Mouse (Mus musculus) erythroblast, embryonic 14.5 days (primary cell): Measurements from ENCODE around the gene Fkbp10. TPM values are rescaled to one million over a fixed set of nuclear protein-coding genes. Genes with fewer than 3 reads are reported as not detected.

ENCODE experiments used
- H3K27me3 ChIP-seq: 2 replicates; pipeline ENCODE4 v1.6.1; 2012; ENCODE audit warnings: inconsistent platforms; ENCODE audit not compliant: control insufficient read depth
- H3K36me3 ChIP-seq: 2 replicates; pipeline ENCODE4 v1.6.1; 2012; ENCODE audit warnings: mild to moderate bottlenecking, inconsistent platforms; ENCODE audit not compliant: control insufficient read depth
- H3K4me1 ChIP-seq: 2 replicates; pipeline ENCODE4 v1.6.1; 2012; ENCODE audit warnings: inconsistent platforms; ENCODE audit not compliant: control insufficient read depth
- H3K4me3 ChIP-seq: replicated peaks from 2 replicates; pipeline ENCODE3; 2012; ENCODE audit warnings: moderate library complexity, mild to moderate bottlenecking, inconsistent platforms
- H3K9me3 ChIP-seq: 2 replicates; pipeline ENCODE4 v1.6.1; 2012; ENCODE audit warnings: low read length, inconsistent platforms, mixed read lengths; ENCODE audit not compliant: control insufficient read depth
- GATA1 ChIP-seq: IDR thresholded peaks from 2 replicates; pipeline ENCODE4 v1.6.1; 2012; ENCODE audit warnings: low read length, inconsistent platforms, mixed read lengths
- TAL1 ChIP-seq: IDR thresholded peaks from 3 replicates; pipeline ENCODE4 v1.6.1; 2012; ENCODE audit warnings: low read length, inconsistent platforms, mixed read lengths
- polyA plus RNA-seq: library from polyadenylated mRNA; stranded (reverse); fragments of >175 nt; gene quantifications from 2 replicates; pipeline ENCODE4 v1.2.3, GENCODE M21; 2012

Fkbp10 gene
- polyA plus RNA-seq, 1 experiment: 0.07 TPM

DNA sequence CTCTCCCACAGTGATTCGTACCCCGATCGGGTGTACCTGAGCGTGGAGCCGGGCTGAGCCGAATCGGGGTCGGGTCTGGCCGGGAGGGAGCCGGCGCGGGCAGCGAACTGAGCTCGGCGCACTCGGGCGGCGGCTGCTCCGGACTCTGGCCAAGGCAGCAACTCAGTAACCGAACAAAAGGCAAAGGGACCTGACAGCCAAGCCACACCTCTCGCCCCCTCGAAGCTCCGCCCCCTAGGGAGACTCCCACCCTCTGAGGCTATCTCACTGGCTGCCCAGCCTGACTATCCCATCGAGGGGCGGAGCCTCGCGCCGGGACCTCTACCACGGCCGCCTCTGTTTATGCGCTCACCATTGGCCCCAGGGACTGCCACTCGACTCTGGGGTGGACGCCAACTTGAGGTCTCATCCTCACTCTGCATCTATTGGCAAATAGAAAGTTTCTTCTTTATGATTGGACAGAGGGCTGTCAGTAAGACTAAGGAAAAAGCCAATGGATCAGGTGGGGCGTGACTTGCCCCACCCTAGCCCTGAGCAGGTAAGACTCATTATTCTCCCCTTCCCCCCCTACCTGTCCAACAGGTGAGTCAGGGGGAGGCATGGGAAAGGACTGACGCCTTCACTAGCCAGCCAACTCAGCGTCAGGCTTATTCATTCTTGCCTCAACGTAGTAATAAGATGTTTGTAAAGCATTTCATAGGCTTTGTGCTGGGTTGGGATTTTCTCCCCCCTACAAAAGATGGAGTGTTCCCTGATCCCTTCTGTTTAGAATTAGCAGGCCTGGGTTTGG is 17.7 kb upstream of the Fkbp10 start, which contains the start of gene Jup:
TSS of gene Jup (minus strand) at position 164 of the 790 bp plus-strand sequence.
- Histone ChIP-seq H3K4me3 (peak within 1 kb of the TSS; percentile 57), H3K4me1 (peaks cover 26% of the 10 kb centered on the region), H3K27me3 (peaks cover 48% of the 10 kb centered on the region), H3K36me3 (no peaks in the 10 kb centered on the region), H3K9me3 (no peaks in the 10 kb centered on the region)
- no peak for TF ChIP-seq GATA1
- TF ChIP-seq TAL1: no peak

DNA sequence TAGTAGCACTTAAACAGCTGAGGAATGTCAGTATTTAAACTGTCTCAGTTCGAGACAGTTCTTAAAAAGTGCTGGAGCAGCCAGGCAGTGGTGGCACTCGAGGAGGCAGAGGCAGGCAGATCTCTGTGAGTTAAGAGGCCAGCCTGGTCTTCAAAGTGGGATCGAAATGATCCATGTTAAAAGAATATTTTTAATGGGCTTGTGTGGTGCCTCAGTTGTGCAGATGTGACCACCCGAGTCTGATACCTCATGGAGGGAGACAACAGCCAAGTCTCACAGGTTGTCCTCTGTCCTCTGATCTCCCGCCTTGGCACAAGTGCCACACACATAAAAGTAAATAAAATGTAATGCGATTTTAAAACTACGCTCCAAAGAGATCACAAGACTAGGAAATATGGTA is 17.0 kb upstream of the Fkbp10 start:
- Histone ChIP-seq H3K4me1 (peaks cover 28% of the 10 kb centered on the region), H3K4me3 (no peak overlapping the region), H3K36me3 (no peaks in the 10 kb centered on the region), H3K27me3 (peaks cover 46% of the 10 kb centered on the region), H3K9me3 (no peaks in the 10 kb centered on the region)
- no peak for TF ChIP-seq GATA1
- no peak for TF ChIP-seq TAL1

DNA sequence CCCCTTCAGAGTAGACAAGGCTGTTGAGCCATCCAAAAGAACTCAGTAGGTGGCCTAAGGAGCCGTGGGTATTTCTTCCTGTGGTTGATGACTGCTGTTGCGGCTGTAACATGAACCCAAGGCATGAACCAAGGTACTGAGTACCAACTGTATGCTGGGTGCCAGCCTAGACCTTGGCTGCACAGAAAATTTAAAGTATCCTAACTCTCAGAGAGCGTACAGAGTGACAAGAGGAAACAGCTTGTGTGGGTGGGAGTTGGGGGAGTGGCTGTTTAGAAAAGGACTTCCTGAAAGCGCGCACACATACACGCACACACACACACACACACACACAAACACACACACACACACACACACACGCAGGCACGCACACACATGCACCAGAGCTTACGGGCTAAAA is 16.2 kb upstream of the Fkbp10 start:
- H3K4me1 ChIP-seq: peaks cover 28% of the 10 kb centered on the region

DNA sequence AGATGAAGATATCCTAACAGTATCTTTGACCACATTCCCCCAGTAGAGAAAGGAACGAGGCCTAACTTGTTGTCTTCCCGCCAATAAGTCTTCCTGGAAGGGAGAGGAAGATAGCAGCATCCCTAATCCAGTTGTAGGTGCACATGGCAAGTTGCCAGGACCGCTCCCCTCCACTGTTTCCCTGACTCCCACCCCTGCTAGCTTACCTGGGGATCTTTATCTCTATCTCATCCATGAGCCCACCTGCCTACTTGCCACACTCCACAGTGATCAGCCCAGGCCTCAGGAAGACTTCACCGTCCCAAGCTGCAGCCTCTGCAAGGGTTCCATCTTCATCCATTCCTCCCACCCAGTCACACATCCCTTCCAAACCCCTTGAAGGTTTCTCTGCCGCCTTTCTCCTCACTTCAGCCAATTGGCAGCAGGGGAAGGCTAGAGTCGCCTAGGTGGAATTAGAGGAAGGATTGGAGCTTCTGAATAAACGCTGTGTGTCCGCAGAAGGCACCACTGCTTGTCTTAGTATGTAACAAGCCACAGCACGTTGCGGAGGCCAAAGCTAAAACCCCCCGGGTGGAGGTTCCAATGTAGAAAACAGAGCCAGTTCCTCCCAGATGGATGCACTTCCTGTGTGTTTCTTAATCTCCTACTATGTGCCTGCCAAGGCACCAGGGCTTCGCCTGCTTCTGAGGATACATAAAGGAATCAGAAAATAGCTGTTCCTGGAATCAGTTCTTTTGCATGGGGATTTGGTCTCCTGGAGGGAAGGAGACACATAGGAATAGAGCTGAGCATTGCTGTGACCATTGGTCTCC is 15.6 kb upstream of the Fkbp10 start:
- H3K4me1 ChIP-seq: peaks cover 28% of the 10 kb centered on the region

More for the DNA sequence above, 16.2 kb upstream of the Fkbp10 start:
- TF ChIP-seq GATA1 (no peak), TAL1 (no peak)
- no peaks in the 10 kb centered on the region for H3K9me3 ChIP-seq
- H3K27me3 ChIP-seq: peaks cover 39% of the 10 kb centered on the region
- no peak overlapping the region for H3K4me3 ChIP-seq
- no peaks in the 10 kb centered on the region for H3K36me3 ChIP-seq

DNA sequence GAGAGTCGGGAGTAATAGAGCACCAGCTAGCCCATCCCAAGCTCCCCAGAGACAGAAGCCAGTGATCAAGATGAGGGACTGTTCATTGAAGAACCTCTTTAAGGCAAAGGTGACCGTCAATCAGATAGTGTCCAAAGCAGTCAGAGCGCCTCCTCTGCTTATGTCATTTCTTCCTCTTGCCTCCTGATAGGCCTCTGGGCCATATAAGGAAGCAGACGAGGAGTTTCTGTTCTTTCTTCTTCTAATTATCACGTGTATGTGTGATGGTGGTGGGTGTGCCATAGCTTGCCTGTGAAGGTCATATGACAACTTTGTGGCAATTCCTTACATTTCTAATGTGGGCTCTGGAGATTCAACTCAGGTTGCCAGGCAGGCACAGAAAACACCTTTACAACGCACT is 14.7 kb upstream of the Fkbp10 start:
- Histone ChIP-seq H3K4me3 (no peak overlapping the region), H3K9me3 (no peaks in the 10 kb centered on the region), H3K36me3 (no peaks in the 10 kb centered on the region), H3K27me3 (peaks cover 24% of the 10 kb centered on the region), H3K4me1 (peaks cover 26% of the 10 kb centered on the region)
- TF ChIP-seq TAL1 (no peak), GATA1 (no peak)

More for the DNA sequence above, 15.6 kb upstream of the Fkbp10 start:
- TF ChIP-seq GATA1 (no peak), TAL1 (no peak)
- H3K9me3 ChIP-seq: no peaks in the 10 kb centered on the region
- H3K4me3 ChIP-seq: no peak overlapping the region
- no peaks in the 10 kb centered on the region for H3K36me3 ChIP-seq
- H3K27me3 ChIP-seq: peaks cover 33% of the 10 kb centered on the region

DNA sequence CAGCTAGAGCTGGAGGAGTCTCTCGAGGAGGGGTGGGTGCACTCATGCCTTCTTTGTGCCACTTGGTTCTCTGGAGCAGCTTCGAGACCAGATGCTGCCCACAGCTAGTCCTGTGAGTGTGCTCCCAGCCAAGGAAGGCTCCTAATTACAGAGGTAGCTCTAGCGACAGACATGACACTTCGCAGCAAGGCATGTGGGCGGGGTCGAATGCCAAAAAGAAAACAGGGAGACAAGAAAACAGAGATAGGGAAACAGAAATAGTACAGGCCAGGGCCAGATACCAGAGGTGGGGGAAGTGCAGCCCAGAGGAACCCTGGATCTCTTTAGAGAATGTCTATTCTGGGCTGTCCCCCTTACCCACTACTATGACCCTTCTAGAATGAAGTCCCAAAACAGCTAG is 13.3 kb upstream of the Fkbp10 start:
- Histone ChIP-seq H3K36me3 (no peaks in the 10 kb centered on the region), H3K27me3 (peaks cover 10% of the 10 kb centered on the region), H3K4me1 (peaks cover 20% of the 10 kb centered on the region), H3K9me3 (no peaks in the 10 kb centered on the region), H3K4me3 (no peak overlapping the region)
- no peak for TF ChIP-seq GATA1
- TF ChIP-seq TAL1: no peak

DNA sequence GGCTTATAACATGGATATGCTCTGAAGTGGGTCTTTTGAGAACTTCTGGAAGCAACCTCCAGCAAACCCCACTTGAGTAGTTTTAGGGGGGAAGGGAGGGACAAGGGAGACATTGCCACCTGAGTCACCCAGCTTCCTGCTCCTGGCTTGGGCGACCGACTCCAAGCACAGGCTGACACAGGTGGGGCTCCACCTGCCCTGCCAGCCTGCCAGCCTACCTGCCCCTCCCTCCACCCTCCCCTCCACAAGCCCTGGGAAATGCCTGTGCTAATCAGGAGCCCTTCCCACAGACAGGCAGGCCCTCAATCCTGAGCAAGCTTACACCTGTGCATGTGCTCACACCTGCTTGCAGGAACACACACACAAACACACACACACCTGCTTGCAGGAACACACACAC is 12.8 kb upstream of the Fkbp10 start:
- TF ChIP-seq TAL1 (no peak), GATA1 (no peak)
- no peaks in the 10 kb centered on the region for H3K9me3 ChIP-seq
- no peaks in the 10 kb centered on the region for H3K36me3 ChIP-seq
- peaks cover 5% of the 10 kb centered on the region for H3K27me3 ChIP-seq
- H3K4me3 ChIP-seq: no peak overlapping the region
- H3K4me1 ChIP-seq: peaks cover 15% of the 10 kb centered on the region

DNA sequence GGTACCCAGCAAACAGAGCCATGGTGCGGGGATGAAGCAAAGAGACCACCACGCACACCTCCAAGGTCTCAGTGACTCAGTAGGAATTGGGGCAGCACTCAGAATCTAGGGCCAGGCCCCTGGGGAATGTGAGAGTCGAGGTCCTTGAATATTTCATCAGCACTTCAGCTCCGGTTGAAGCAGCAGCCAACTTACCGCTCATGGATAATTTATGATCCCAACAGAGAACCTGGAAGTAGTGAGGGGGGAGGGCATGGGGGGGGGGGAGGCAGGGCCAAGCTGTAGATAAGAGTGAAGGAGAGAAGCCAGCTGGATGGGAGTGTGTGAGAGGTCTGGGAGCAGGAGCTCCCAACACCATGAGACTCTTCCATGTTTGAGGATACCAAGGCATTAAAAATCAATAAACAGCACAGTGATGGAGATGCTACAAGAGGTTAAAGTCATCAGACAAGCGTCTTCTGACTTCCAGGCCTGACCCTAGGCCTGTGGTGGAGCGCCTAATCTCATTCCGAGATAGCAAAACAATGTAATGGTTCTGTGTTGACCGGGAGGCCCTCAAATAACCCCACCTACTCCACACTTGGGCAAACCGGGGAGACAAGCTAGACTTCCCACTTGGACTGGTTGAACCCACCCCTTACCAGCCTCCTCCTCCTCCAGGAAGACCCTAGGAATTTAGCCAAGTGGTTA is 11.9 kb upstream of the Fkbp10 start:
- H3K4me1 ChIP-seq: peaks cover 11% of the 10 kb centered on the region
- H3K9me3 ChIP-seq: no peaks in the 10 kb centered on the region
- TF ChIP-seq TAL1 (no peak), GATA1 (no peak)
- no peaks in the 10 kb centered on the region for H3K36me3 ChIP-seq
- H3K27me3 ChIP-seq: no peaks in the 10 kb centered on the region
- no peak overlapping the region for H3K4me3 ChIP-seq

DNA sequence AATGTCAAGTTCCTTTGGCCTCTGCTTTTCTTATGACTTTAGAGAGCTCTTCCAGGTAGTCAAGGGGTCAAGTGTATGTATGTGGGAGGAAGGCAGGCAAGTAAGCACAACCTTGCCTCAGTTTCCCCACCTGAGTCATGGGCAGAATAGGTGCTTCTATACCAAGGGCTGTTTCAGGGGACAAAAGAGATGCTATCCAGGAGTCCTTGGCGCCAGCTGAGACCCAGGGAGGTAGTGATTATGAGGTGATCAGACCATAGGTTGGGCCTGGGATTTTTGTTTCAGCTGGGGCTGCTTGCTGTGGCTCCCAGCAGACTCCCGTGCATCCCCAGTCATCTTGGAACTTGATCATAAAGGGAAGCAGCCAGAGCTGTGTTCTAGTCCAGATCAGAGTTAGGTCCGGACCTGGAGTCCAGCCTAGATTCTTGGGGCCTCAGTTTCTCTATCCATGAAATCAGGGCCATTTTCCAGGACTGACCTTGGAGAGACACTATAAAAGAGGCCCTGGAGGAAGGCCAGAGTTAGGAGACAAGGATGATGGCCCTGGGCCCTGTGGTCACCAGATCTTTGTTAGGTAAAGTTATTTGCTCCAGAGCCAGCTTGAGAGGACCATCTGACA is 10.9 kb upstream of the Fkbp10 start:
- no peaks in the 10 kb centered on the region for H3K27me3 ChIP-seq
- TF ChIP-seq TAL1 (no peak), GATA1 (no peak)
- H3K4me1 ChIP-seq: peaks cover 11% of the 10 kb centered on the region
- H3K36me3 ChIP-seq: no peaks in the 10 kb centered on the region; the same call in 1 of the 2 replicates
- no peak overlapping the region for H3K4me3 ChIP-seq
- no peaks in the 10 kb centered on the region for H3K9me3 ChIP-seq
